Mouse (Mus musculus): ENCODE measurements around the gene Slc22a14. TPM values are rescaled to one million over a fixed set of nuclear protein-coding genes. Genes with fewer than 3 reads are reported as not detected.

The Slc22a14 gene
- polyA plus RNA-seq, 1 experiment: 379 TPM

- Histone ChIP-seq H3K27ac (ENCODE audit: control insufficient read depth, insufficient read depth, low read depth, low read length) (no peak overlapping the region), H3K27me3 (ENCODE audit: control insufficient read depth, insufficient read depth, low read length) (no peaks in the 10 kb centered on the region), H3K36me3 (ENCODE audit: control insufficient read depth, insufficient read depth, low read length) (no peaks in the 10 kb centered on the region; the same call in 1 of the 2 replicates), H3K4me1 (ENCODE audit: control insufficient read depth, insufficient read depth, low read length) (peaks cover 8% of the 10 kb centered on the region), H3K4me3 (ENCODE audit: control insufficient read depth, low read depth, low read length) (no peak overlapping the region)
- TF ChIP-seq CTCF (IDR thresholded peaks at IDR 0.05; ENCODE audit: control insufficient read depth, insufficient read depth, insufficient replicate concordance, low read depth, low read length) (no peak), POLR2A (IDR thresholded peaks at IDR 0.05; ENCODE audit: control insufficient read depth, low read depth, low read length) (no peak)
These were observed 30.5 kb downstream of the Slc22a14 start for GRCm38 (mm10) chr9:119334834-119335233.

- Histone ChIP-seq H3K36me3 (ENCODE audit: control insufficient read depth, insufficient read depth, low read length) (no peaks in the 10 kb centered on the region; the same call in 1 of the 2 replicates), H3K4me3 (ENCODE audit: control insufficient read depth, low read depth, low read length) (no peak overlapping the region), H3K27ac (ENCODE audit: control insufficient read depth, insufficient read depth, low read depth, low read length) (no peak overlapping the region), H3K27me3 (ENCODE audit: control insufficient read depth, insufficient read depth, low read length) (no peaks in the 10 kb centered on the region), H3K4me1 (ENCODE audit: control insufficient read depth, insufficient read depth, low read length) (peaks cover 4% of the 10 kb centered on the region)
- TF ChIP-seq CTCF (IDR thresholded peaks at IDR 0.05; ENCODE audit: control insufficient read depth, insufficient read depth, insufficient replicate concordance, low read depth, low read length): no peak
- no peak for TF ChIP-seq POLR2A (IDR thresholded peaks at IDR 0.05; ENCODE audit: control insufficient read depth, low read depth, low read length)
These were observed 31.0 kb downstream of the Slc22a14 start for GRCm38 (mm10) chr9:119334324-119334723.

- Histone ChIP-seq H3K27me3 (ENCODE audit: control insufficient read depth, insufficient read depth, low read length) (no peaks in the 10 kb centered on the region), H3K4me1 (ENCODE audit: control insufficient read depth, insufficient read depth, low read length) (no peaks in the 10 kb centered on the region), H3K36me3 (ENCODE audit: control insufficient read depth, insufficient read depth, low read length) (no peaks in the 10 kb centered on the region), H3K27ac (ENCODE audit: control insufficient read depth, insufficient read depth, low read depth, low read length) (no peak overlapping the region), H3K4me3 (ENCODE audit: control insufficient read depth, low read depth, low read length) (no peak overlapping the region)
- no peak for TF ChIP-seq CTCF (IDR thresholded peaks at IDR 0.05; ENCODE audit: control insufficient read depth, insufficient read depth, insufficient replicate concordance, low read depth, low read length)
- TF ChIP-seq POLR2A (IDR thresholded peaks at IDR 0.05; ENCODE audit: control insufficient read depth, low read depth, low read length): no peak
These were observed 35.0 kb downstream of the Slc22a14 start for GRCm38 (mm10) chr9:119330186-119330963.

- Histone ChIP-seq H3K27ac (ENCODE audit: control insufficient read depth, insufficient read depth, low read depth, low read length) (no peak overlapping the region), H3K4me1 (ENCODE audit: control insufficient read depth, insufficient read depth, low read length) (no peaks in the 10 kb centered on the region), H3K27me3 (ENCODE audit: control insufficient read depth, insufficient read depth, low read length) (no peaks in the 10 kb centered on the region), H3K4me3 (ENCODE audit: control insufficient read depth, low read depth, low read length) (no peak overlapping the region), H3K36me3 (ENCODE audit: control insufficient read depth, insufficient read depth, low read length) (no peaks in the 10 kb centered on the region)
- TF ChIP-seq POLR2A (IDR thresholded peaks at IDR 0.05; ENCODE audit: control insufficient read depth, low read depth, low read length): no peak
- TF ChIP-seq CTCF (IDR thresholded peaks at IDR 0.05; ENCODE audit: control insufficient read depth, insufficient read depth, insufficient replicate concordance, low read depth, low read length): no peak
These were observed 36.9 kb downstream of the Slc22a14 start for GRCm38 (mm10) chr9:119328488-119328887.

GRCm38 (mm10) chr9:119324130-119324529 lies 41.2 kb downstream of the Slc22a14 start:
- Histone ChIP-seq H3K27ac (ENCODE audit: control insufficient read depth, insufficient read depth, low read depth, low read length) (no peak overlapping the region), H3K36me3 (ENCODE audit: control insufficient read depth, insufficient read depth, low read length) (no peaks in the 10 kb centered on the region), H3K4me1 (ENCODE audit: control insufficient read depth, insufficient read depth, low read length) (peaks cover 12% of the 10 kb centered on the region), H3K27me3 (ENCODE audit: control insufficient read depth, insufficient read depth, low read length) (no peaks in the 10 kb centered on the region), H3K4me3 (ENCODE audit: control insufficient read depth, low read depth, low read length) (no peak overlapping the region)
- TF ChIP-seq CTCF (IDR thresholded peaks at IDR 0.05; ENCODE audit: control insufficient read depth, insufficient read depth, insufficient replicate concordance, low read depth, low read length) (no peak), POLR2A (IDR thresholded peaks at IDR 0.05; ENCODE audit: control insufficient read depth, low read depth, low read length) (no peak)

- Histone ChIP-seq H3K36me3 (ENCODE audit: control insufficient read depth, insufficient read depth, low read length) (no peaks in the 10 kb centered on the region), H3K27me3 (ENCODE audit: control insufficient read depth, insufficient read depth, low read length) (no peaks in the 10 kb centered on the region), H3K4me3 (ENCODE audit: control insufficient read depth, low read depth, low read length) (peak overlapping the region; percentile 92), H3K27ac (ENCODE audit: control insufficient read depth, insufficient read depth, low read depth, low read length) (peak overlapping the region; percentile 95), H3K4me1 (ENCODE audit: control insufficient read depth, insufficient read depth, low read length) (peaks cover 12% of the 10 kb centered on the region)
- TF ChIP-seq CTCF (IDR thresholded peaks at IDR 0.05; ENCODE audit: control insufficient read depth, insufficient read depth, insufficient replicate concordance, low read depth, low read length): no peak
- no peak for TF ChIP-seq POLR2A (IDR thresholded peaks at IDR 0.05; ENCODE audit: control insufficient read depth, low read depth, low read length)
These were observed 42.1 kb downstream of the Slc22a14 start for GRCm38 (mm10) chr9:119323260-119323645.

GRCm38 (mm10) chr9:119322289-119323259 lies 42.8 kb downstream of the Slc22a14 start, which contains the start of gene Oxsr1:
Gene Oxsr1, minus strand, starts transcription at chr9:119322427.
- H3K27ac ChIP-seq (ENCODE audit: control insufficient read depth, insufficient read depth, low read depth, low read length): peak within 1 kb of the TSS; percentile 95
- H3K27me3 ChIP-seq (ENCODE audit: control insufficient read depth, insufficient read depth, low read length): no peaks in the 10 kb centered on the region
- H3K4me3 ChIP-seq (ENCODE audit: control insufficient read depth, low read depth, low read length): peak within 1 kb of the TSS; percentile 92
- no peaks in the 10 kb centered on the region for H3K36me3 ChIP-seq (ENCODE audit: control insufficient read depth, insufficient read depth, low read length)
- peaks cover 12% of the 10 kb centered on the region for H3K4me1 ChIP-seq (ENCODE audit: control insufficient read depth, insufficient read depth, low read length)
- TF ChIP-seq CTCF (IDR thresholded peaks at IDR 0.05; ENCODE audit: control insufficient read depth, insufficient read depth, insufficient replicate concordance, low read depth, low read length) (no peak), POLR2A (IDR thresholded peaks at IDR 0.05; ENCODE audit: control insufficient read depth, low read depth, low read length) (peak; percentile 68)
